Mouse (Mus musculus) telencephalon, adult 2 months (tissue): ENCODE data around the gene Fto.

Experiments used
- DNase-seq: peaks from one replicate; pipeline ENCODE4 v3.0.0-alpha.2; 2011; ENCODE audit warnings: low read depth, low spot score

Gene Fto

GRCm38 (mm10) chr8:91357493-91358014 lies 44.2 kb downstream of the Fto start:
- no peak for DNase-seq

GRCm38 (mm10) chr8:91358016-91358415 lies 44.7 kb downstream of the Fto start:
- DNase-seq: no peak

- DNase-seq: no peak
Measured at GRCm38 (mm10) chr8:91359511-91359910, 46.2 kb downstream of the Fto start.

- no peak for DNase-seq
Measured at GRCm38 (mm10) chr8:91360644-91361357, 47.5 kb downstream of the Fto start.

- no peak for DNase-seq
Measured at GRCm38 (mm10) chr8:91363272-91363860, 50.0 kb downstream of the Fto start.

DNA sequence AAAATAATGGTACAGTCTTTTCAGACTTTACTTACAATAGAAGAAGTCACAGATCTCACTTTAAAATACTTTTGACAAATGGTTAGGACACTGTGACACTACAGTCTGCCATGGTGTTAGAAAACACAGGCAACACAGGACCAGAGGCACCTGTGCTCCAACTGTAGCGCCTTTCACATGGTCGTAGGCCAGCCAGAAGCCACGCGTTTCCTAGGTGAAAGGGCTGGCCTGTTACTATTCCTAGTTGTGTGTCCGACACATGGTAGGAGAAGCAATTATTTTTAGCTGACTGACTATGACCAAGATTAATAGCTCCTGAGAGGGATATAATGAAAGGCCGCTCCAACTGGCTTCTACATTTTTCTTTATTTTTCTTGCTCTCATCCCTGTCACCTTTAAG lies 50.9 kb downstream of the Fto start:
- DNase-seq: no peak

DNA sequence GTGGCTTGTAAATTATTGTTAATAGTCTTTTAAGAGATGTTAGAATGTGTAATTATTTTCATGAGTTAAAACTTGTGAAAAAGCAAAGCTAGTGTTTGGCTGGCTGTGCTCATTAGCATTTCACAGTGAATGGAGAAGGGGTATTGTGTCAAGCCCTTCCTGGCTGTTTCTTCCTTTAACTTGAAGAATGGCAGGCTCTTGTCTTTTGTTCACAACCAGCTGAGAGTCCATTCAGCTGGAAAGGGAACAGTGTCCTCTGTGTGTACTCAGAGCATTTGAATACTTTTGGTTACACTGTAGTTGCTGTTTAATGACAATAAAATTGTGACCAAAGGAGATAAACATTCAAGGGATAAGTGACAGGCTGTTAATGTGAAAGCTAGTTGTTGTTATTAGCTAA lies 52.5 kb downstream of the Fto start:
- no peak for DNase-seq

- no peak for DNase-seq
Measured at GRCm38 (mm10) chr8:91370899-91371298, 57.6 kb downstream of the Fto start.

DNA sequence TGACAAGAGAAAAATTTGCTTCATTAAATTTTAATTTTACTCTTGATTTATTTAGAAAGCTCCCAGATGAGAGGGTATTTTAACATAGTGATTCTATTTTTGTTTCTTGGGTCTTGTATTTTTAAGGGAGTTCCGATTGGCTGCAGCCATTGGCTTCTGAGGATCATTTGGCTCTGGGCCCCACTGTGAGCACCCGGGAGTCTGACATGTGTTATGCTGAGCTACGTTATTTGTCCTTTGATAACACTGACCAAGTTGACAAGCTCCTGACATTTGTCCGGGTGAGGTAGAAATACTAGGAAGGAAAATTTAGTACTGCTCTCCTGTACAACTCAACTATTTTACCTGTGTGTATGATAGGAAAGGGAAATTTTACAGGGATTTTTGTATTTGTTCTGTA lies 58.7 kb downstream of the Fto start:
- no peak for DNase-seq

DNA sequence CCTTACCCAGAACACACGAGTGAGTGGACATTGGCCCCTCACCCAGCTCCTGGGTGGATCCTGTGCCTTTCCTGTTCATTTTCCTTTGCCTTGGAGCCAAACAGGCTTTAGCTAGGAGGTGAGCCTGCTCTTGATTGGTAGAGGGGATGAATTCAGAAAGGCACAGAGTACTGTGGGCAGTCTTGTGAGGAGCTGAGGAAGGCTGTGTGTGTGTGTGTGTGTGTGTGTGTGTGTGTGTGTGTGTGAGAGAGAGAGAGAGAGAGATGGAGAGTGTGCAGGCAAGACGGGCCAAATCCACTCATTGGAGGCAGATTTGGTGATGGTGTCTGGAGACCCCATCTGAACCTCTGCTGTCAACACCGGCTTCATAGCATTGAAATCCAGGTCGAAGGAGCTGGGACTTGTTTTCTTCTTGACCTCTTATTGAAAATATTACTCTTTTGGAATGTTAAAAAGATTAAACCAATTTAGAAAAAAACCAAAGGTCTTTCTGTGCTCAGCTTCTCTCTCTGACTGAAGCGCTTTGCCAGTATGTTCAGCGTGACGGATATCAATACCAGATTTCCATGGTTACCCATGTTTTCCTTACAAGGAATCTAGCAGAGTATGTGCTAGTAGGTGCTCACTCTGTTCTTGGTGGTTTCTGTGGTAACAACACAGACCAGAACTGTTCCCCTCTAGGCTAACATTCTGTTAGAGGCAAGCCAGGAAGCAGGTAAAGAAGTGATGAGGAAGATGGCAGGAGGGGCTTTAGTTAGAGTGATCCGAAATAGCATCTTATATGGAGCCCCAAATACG lies 59.7 kb downstream of the Fto start:
- peak; percentile 13 for DNase-seq

DNA sequence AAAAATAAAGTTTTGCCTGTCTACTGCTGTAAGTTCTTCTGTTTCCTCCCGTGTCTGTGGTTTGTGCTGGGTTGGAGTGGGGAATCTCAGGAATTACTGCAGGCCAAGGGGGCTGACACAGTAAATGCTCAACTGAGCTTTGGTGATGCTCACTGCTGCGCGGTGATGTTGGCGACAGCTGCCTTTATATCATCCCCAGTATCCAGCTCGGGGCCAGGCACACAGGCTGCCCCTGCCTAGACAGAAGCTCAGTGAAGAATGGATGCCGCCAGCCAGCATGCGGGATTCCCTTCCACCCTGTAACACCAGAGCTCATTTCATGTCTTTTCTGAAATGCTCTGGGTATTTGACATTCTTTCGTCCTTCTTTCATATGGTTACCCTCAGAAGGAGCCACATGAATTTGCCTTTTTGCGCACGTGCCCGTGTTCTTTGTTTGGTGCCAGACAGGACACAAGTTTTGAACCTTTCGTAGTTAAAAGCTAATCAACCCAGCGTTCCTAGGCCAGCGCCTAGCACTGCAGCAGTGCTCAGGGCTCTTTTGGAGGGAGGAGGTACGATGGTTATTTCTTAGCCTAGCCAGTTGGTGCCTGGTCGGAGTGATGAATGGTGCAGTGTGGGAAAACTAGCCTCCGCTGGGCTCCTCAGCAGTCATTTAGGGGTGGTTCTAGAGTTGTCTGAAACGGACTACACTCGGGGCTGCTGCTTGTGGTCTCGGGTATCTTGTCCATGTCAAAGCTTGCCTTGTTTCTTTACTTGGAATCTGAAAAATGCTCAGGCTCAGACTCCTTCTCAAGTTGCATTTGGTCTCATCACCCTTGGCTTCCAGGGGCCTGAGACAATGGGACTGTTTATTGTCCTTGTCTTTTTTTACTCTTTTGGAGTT lies 62.0 kb downstream of the Fto start:
- DNase-seq: no peak

- no peak for DNase-seq
Measured at GRCm38 (mm10) chr8:91376785-91377184, 63.5 kb downstream of the Fto start.

DNA sequence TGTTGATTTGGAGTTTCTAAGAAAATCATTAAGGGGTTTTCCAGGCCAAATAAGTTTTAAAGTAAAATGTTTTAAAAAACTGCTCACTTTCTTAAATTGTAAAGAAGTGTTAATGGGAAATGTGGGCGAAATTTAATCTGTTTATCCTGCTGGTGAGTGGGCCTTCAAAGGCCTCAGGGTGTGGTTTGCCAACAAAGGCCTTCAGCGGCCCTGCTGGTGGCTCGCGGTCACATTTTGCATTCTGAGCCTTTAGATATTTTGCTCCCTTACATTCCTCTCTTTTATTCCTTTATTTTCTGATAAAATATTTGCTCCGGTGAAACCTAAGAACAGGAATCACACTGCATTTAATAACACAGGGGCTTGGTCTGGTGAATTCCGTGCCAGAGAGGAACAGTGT lies 64.0 kb downstream of the Fto start:
- no peak for DNase-seq

DNA sequence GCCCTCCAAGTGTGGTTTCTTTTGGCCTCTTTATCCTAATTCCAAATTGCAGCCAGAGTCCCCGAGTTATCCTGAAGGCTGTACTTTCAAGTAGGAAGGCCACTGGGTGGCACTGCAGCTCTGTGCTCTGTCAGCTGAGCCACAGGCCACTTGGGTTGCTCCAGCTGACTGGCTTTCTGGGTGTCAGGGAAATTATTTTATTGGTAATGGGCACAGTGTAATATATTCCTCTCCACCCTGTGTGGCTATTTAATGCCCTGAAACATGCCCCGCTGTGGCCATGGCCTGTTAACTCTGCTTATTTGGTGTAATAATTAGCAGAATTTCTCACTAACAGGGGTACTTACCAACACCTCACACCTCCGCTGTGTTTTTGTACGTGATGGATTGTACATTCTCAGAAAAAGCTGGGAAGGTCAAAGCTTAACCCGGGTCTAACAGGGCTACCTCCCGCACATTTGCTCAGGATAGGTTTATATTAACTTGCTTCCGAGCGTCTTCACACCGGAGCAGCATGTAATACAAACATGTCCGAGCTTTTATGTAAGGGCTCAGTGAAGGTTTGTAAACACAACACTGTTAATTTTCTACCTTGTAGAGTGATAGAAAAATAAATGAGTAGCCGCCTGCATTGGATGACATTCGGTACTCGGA lies 65.6 kb downstream of the Fto start:
- DNase-seq: peak; percentile 33

DNA sequence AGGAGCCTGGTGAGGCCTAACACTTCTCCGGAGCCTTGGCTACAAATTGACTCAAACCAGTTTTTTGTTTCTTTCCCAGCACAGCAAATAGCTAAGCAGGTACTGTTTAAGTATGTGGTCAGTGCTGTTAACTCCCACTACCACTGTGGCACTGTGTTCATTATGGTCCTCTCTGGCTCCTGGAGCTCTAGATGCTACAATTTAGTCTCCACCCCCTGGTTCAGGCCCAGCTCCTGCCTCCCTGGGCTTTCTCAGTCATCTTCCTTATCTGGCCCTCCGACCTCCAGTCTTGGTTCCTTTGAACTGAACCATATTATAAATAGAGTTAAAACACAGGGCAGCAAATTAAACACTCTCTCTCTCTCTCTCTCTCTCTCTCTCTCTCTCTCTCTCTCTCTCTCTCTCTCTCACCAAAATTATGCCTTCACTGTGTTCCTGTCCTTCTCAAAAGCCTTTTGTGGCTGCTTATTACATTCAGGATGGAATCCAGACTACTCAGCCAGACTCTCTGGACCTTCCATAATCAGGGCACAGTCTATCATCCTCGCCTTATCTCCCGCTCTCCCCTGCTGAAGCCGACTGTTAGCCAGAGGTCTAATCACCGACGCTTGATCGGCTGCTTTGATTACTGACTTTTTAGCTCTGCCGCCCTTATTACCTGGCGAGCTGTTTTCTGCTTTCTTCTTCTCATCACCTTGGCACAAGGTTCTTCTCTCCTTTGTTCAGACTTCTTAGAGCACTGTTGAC lies 67.6 kb downstream of the Fto start:
- no peak for DNase-seq

DNA sequence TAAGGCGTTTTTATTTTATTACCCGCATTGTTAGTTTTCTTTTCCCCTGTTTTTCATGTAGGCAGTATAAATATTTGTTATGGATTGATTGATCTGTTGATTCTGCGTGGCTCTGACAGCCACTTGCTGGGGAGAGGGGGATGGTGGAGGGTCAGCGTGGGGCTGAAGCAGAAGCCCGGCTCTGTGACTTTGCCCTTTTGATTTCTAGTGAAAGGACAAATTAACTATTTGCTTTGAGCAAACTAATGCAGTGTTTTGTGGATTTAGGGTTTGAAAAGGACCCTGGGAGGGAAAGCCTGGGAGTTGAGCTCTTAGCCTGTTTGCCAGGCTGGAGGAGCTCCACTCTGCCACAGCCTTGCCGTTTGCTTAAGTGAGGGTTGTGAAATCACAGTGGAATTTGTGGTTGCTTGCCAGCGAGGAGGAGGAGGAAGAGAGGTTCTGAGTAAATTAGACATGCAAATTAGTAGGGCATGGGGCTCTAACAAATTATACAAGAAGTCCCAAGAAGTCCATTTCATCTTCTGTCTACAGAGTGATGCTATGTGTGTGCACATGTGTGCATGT lies 68.3 kb downstream of the Fto start:
- DNase-seq: no peak

- no peak for DNase-seq
Measured at GRCm38 (mm10) chr8:91383210-91383609, 69.9 kb downstream of the Fto start.

DNA sequence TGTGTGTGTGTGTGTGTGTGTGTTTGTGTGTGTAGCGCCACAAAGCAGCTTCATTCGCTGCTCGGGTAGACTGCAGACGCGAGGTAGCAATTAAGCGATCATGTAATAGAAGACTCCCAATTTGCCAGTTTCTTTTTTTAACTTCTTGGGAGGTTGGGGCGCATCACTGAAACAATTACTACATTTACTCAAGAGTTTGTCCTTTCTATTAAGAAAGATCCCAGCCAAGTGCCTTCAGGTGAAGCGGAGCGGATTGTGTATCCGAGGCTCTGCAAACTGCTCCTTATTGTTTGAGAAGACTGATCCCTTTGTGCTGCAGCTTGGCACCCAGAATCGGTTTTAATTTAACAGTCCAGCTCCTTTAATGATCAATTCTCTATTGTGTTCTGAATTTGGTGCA lies 70.5 kb downstream of the Fto start:
- DNase-seq: no peak

DNA sequence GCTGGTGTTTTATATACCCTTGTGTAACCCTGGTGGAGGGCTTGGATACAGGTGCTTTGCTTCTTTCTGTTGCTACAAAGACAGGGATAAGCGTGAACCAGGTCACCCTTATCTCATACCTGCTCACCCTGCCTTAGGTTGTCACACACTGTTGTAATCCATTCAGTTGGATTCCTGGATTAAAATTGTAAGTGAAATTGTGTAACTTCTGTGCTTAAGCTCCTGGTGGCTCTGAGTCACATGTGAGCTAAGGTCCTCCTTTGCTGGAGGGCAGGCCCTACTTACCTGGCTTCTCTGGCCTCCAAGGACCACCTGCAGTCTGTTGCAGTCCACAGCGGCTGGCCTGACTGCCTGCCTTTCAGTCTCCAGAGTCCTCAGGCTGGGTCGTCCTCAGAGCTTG lies 71.1 kb downstream of the Fto start:
- no peak for DNase-seq

GRCm38 (mm10) chr8:91385808-91386207 lies 72.5 kb downstream of the Fto start:
- no peak for DNase-seq
